Mouse (Mus musculus) neural tube, embryonic 14.5 days (tissue): ENCODE data around the gene Tagap. TPM values are rescaled to one million over a fixed set of nuclear protein-coding genes. Genes with fewer than 3 reads are reported as not detected.

Experiments used
- ATAC-seq: fragments of 200-750 bp; cut with Nextera tagmentation; 2 replicates; pipeline ENCODE4 v1.8.0; 2017; ENCODE audit warnings: low read depth, mild to moderate bottlenecking, moderate TSS enrichment, moderate library complexity
- H3K27ac ChIP-seq: fragments of 300-500 bp; sonication (generic); 2 replicates; pipeline ENCODE4 v1.5.1; 2014; ENCODE audit warnings: low read depth, mild to moderate bottlenecking, control low read depth, low read length, moderate library complexity, mixed read lengths
- H3K27me3 ChIP-seq: fragments of 300-500 bp; sonication (generic); 2 replicates; pipeline ENCODE4 v1.6.1; 2014; ENCODE audit warnings: low read length; ENCODE audit not compliant: control insufficient read depth, insufficient read depth
- H3K36me3 ChIP-seq: fragments of 300-500 bp; sonication (generic); 2 replicates; pipeline ENCODE4 v1.6.1; 2014; ENCODE audit warnings: low read length, mixed read lengths; ENCODE audit not compliant: control insufficient read depth, insufficient read depth
- H3K4me1 ChIP-seq: fragments of 300-500 bp; sonication (generic); 2 replicates; pipeline ENCODE4 v1.6.1; 2014; ENCODE audit warnings: low read length; ENCODE audit not compliant: control insufficient read depth, insufficient read depth
- H3K4me2 ChIP-seq: fragments of 300-500 bp; sonication (generic); 2 replicates; pipeline ENCODE4 v1.6.1; 2014; ENCODE audit warnings: mild to moderate bottlenecking, low read depth, low read length, control low read depth
- H3K4me3 ChIP-seq: fragments of 300-500 bp; sonication (generic); 2 replicates; pipeline ENCODE4 v1.5.1; 2014; ENCODE audit warnings: low read depth, low read length, control low read depth, mixed read lengths
- H3K9ac ChIP-seq: fragments of 300-500 bp; sonication (generic); replicated peaks from 2 replicates; pipeline ENCODE4 v1.6.1; 2014; ENCODE audit warnings: low read depth, mild to moderate bottlenecking, control low read depth, low read length, mixed read lengths
- H3K9me3 ChIP-seq: fragments of 300-500 bp; sonication (generic); 2 replicates; pipeline ENCODE4 v1.6.1; 2016; ENCODE audit warnings: low read length; ENCODE audit not compliant: control insufficient read depth
- WGBS: fragments of 180-500 bp; shearing (Covaris S2); extraction: QIAGEN DNeasy Blood & Tissue Kit; methylation state at CpG from one replicate; pipeline ENCODE4 v1.1.7; 2014; 5-methylcytosine and 5-hydroxymethylcytosine counted together
- polyA plus RNA-seq: library from polyadenylated mRNA; unstranded; fragments of >200 nt; fragmentation: Nextera tagmentation; extraction: Ambion mirVana; gene quantifications from 2 replicates; pipeline ENCODE4 v1.2.1, GENCODE M21; 2014

Tagap gene
- polyA plus RNA-seq: 0.42 and 0.54 TPM in 2 replicates

DNA sequence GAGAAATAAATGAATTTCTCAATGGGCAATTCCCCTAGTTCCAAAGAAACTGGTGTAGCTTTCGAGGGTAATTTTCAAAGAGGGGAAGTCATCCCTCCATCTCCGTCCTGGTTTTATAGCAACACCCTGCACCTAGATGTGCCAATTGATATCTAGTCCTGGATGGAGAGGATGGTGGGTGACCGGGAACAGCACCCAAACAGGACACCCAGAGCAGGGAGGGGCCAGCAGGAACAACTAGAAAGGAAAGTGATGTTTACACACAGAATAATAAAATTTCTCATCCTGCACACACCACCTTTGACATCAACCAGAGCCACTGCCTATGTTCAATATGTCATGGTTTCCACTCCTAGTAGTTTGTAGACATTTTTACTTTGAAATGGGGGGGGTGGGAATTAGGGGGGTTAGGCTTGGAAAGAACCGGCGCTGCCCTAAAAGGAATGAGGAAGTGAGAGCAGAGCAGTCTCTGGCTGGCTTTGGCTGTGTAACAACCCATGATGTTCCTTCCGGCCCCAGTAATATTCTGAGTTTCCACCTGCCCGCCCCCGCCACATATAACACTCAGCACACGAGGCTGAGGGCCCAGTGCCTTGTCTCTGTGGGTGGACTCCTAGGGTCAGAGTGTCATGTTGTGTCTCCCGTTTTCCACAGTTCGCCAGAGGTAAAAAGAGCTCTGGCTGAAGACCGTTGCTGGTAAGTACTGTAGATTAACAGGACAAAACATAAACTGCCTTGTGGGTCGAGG is at the start of gene Tagap:
TSS of gene Tagap (plus strand) at position 588 of the 748 bp plus-strand sequence.
- no peaks in the 10 kb centered on the region for H3K9me3 ChIP-seq
- H3K27me3 ChIP-seq: no peaks in the 10 kb centered on the region
- no peaks in the 10 kb centered on the region for H3K36me3 ChIP-seq
- no peak within 1 kb of the TSS for H3K4me2 ChIP-seq
- no peak for ATAC-seq
- 73% methylated on average over 13 of the region's 13 CpGs for WGBS
- H3K27ac ChIP-seq: no peak within 1 kb of the TSS
- H3K9ac ChIP-seq: no peak within 1 kb of the TSS
- no peak within 1 kb of the TSS for H3K4me3 ChIP-seq
- no peaks in the 10 kb centered on the region for H3K4me1 ChIP-seq

DNA sequence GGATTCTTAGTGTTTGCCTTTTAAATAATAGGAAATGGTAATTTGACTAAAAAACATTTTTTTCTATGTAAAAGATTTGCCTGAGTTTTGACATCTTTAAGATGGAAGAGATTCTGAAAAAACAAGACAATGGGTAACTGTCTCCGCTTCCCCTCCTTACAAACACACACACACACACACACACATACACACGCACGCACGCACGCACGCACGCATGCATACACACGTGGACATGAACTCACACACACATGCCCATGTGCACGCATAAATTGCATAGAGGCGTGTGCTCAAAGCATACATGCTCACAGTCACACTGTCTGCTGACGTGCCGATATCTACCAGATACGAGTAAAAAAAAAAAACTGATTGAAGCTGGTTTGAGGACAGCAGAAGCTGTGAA is 49.3 kb upstream of the Tagap start:
- no peaks in the 10 kb centered on the region for H3K9me3 ChIP-seq
- H3K27ac ChIP-seq: no peak overlapping the region
- H3K27me3 ChIP-seq: no peaks in the 10 kb centered on the region
- no peaks in the 10 kb centered on the region for H3K4me1 ChIP-seq
- H3K9ac ChIP-seq: no peak overlapping the region
- ATAC-seq: no peak
- WGBS: 88% methylated on average over 13 of the region's 13 CpGs
- no peaks in the 10 kb centered on the region for H3K36me3 ChIP-seq
- no peak overlapping the region for H3K4me3 ChIP-seq
- no peak overlapping the region for H3K4me2 ChIP-seq

DNA sequence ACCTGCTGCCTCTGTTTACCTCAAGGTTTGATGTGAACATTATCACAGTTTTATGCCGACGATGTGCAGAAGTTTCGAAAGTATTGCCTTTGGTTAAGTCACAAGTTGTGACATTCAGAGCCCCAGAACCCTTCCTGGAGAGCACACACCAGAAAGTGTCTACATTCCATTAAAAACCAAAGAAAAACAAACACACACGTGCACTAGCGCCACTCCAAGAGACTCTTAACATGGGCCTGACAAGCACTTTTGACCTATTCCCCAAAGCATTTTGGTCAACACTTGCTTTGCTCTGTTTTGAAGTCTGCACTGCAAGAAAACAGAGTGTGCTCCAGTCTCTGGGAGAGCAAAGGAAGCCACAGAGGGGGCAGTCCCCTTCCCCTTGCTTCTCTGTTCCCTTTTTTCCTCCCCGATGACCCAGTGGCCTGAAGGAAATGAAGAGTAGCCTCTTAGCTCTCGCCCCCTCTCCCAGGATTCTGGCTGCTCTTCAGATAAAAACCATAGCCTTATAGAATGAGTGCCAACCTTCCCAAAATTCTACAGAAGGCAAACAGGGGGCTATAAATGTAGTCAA is 48.5 kb upstream of the Tagap start:
- Histone ChIP-seq H3K4me1 (no peaks in the 10 kb centered on the region), H3K27ac (no peak overlapping the region), H3K9me3 (no peaks in the 10 kb centered on the region), H3K27me3 (no peaks in the 10 kb centered on the region), H3K36me3 (no peaks in the 10 kb centered on the region), H3K4me2 (no peak overlapping the region), H3K9ac (no peak overlapping the region), H3K4me3 (no peak overlapping the region)
- 86% methylated on average over 7 of the region's 7 CpGs for WGBS
- no peak for ATAC-seq

DNA sequence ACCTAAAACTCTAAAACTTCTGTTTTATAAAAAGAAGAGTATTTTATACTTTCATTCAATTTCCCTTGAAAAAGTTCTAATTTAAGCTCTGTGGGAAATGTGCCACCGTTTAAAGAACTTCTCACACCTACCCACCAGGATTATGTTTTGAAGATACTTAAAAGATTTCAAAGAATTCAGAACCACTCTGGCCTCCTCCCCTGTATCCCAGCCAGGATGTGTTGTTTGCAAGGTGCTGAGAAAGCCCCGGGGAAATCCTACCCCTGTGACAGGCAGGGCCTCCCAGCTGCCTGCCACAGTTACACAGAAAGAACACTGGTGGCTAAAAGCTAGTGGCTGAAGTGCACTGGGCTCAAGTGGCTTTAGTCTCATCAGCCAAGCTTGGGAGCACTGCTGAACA is 47.9 kb upstream of the Tagap start:
- ATAC-seq: no peak
- no peak overlapping the region for H3K4me3 ChIP-seq
- H3K4me1 ChIP-seq: no peaks in the 10 kb centered on the region
- no peak overlapping the region for H3K4me2 ChIP-seq
- no peaks in the 10 kb centered on the region for H3K36me3 ChIP-seq
- H3K27me3 ChIP-seq: no peaks in the 10 kb centered on the region
- no peak overlapping the region for H3K9ac ChIP-seq
- no peaks in the 10 kb centered on the region for H3K9me3 ChIP-seq
- WGBS: 75% methylated on average over 2 of the region's 2 CpGs
- no peak overlapping the region for H3K27ac ChIP-seq

DNA sequence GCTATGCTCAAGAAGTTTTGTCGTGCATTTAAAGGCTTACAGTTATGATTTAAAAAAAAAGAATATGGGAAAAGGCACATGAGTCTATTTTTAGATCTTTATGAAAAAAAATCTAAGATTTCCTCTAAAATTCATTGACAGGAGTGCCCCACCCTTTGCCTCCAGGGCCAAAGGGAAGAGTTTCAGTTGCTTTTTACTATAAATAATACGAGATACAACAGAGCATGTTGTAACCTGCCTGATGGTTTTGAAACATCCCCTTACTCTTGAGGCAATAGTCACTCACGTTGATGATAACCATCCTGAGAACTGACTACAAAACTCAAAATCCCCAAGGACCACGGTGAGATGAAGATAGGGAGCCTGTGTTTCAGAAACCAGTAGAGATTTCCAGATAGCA is 46.3 kb upstream of the Tagap start:
- Histone ChIP-seq H3K4me2 (no peak overlapping the region), H3K4me1 (no peaks in the 10 kb centered on the region), H3K36me3 (no peaks in the 10 kb centered on the region), H3K9me3 (no peaks in the 10 kb centered on the region), H3K27me3 (no peaks in the 10 kb centered on the region), H3K9ac (no peak overlapping the region), H3K27ac (no peak overlapping the region), H3K4me3 (no peak overlapping the region)
- no peak for ATAC-seq
- 87% methylated on average over 4 of the region's 4 CpGs for WGBS

DNA sequence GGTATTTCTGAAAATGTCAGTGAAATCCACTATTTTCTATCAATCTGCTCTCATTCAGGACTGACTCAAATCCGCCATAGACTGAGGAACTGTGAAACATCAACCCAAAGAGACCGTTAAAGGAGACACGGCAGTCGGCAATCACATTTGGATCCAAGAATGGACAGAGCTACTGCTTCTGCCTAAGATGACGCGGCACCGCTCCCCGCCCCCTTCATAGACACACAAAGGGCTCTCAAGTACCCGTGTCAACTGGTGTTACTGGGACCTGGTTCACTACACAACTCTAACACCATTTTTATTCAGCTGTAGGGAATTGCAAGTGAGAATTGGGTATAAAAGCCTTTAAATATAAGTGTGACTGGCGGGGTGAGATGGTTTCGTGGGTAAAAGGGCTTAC is 42.7 kb upstream of the Tagap start:
- Histone ChIP-seq H3K4me1 (no peaks in the 10 kb centered on the region), H3K4me3 (no peak overlapping the region), H3K27me3 (no peaks in the 10 kb centered on the region), H3K27ac (no peak overlapping the region), H3K9ac (no peak overlapping the region), H3K4me2 (no peak overlapping the region), H3K9me3 (no peaks in the 10 kb centered on the region), H3K36me3 (no peaks in the 10 kb centered on the region)
- whole genome bisulfite sequencing: 84% methylated on average over 11 of the region's 11 CpGs
- ATAC-seq: no peak

DNA sequence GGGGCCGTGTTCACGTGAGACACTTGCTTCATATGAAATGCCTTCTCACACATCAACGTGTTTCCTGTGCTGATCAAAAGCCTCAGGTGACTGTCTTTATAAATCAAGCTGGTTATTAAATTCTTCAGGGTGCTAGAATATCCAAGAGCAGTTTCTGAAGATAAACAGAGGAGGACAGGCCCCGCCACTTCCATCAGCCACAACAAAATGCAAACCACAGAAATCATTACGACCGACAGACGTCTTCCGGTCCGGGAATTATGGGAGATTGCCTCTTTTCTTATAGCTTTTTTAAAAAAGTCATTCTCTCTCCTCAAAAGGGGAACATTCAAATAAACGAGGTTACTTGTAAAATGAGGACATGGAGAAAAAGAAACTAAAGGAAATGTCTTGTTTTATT is 41.2 kb upstream of the Tagap start:
- no peaks in the 10 kb centered on the region for H3K4me1 ChIP-seq
- no peak for ATAC-seq
- H3K9ac ChIP-seq: no peak overlapping the region
- no peaks in the 10 kb centered on the region for H3K27me3 ChIP-seq
- WGBS: 83% methylated on average over 10 of the region's 10 CpGs
- no peak overlapping the region for H3K27ac ChIP-seq
- no peaks in the 10 kb centered on the region for H3K9me3 ChIP-seq
- no peak overlapping the region for H3K4me2 ChIP-seq
- H3K36me3 ChIP-seq: no peaks in the 10 kb centered on the region
- H3K4me3 ChIP-seq: no peak overlapping the region

DNA sequence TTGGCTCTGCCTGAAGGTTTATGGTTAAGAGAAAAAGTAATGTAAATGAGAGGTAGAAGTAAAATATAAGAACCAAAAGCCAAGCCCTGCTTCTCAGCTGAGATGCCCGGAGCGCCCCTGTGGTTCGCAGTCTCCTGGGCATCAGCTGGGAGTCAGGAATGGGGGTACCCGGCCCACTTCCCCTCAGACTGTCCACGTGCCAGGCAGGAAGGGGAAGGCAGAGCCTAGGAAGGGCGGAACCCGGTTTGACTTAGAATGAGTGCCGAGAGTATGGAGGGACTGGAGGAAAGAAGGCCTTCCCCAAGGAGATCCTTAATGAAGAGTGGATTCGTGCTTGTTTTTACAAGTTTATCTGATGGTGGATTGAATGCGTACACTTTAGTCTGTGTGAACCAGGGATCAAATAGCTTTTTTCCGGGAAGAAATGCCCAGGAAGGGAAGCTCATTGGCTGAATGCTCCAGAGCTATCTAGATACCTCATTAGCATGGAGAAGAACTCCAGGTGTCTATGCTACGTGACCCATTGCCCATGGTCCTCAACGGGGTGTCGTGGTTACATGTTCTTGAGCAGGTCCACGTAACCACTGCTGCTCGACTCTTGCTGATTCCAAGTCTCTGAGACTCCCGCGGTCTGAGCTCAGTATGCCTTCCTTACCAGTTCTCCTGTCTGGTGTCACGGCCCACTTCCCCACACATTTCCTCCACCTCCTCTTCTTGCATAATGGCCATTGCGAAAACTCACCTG is 38.6 kb upstream of the Tagap start:
- H3K4me2 ChIP-seq: no peak overlapping the region
- no peak overlapping the region for H3K9ac ChIP-seq
- ATAC-seq: no peak
- no peaks in the 10 kb centered on the region for H3K9me3 ChIP-seq
- H3K36me3 ChIP-seq: no peaks in the 10 kb centered on the region
- WGBS: 91% methylated on average over 20 of the region's 20 CpGs
- no peak overlapping the region for H3K27ac ChIP-seq
- H3K4me1 ChIP-seq: no peaks in the 10 kb centered on the region
- no peaks in the 10 kb centered on the region for H3K27me3 ChIP-seq
- no peak overlapping the region for H3K4me3 ChIP-seq

DNA sequence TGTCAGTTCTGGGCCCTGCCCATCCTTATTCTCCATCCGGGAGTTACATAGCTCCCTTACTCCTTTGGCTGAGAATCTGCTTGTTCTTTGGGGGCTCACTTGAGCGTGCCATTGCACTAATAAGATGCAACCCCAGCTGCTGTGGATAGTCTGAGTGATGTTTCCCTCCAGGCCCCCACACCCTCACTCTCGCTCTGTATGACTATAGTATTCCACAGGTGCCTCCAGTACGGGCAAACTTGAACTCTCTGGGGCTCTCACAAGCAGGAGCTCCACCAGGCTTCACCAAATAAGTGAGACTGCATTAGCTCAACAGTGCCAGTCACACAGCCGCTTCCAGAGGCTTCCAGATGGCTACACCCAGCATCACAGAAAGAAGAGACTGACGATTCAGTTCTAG is 37.5 kb upstream of the Tagap start:
- Histone ChIP-seq H3K36me3 (no peaks in the 10 kb centered on the region), H3K27ac (no peak overlapping the region), H3K4me3 (no peak overlapping the region), H3K9me3 (no peaks in the 10 kb centered on the region), H3K9ac (no peak overlapping the region), H3K27me3 (no peaks in the 10 kb centered on the region), H3K4me2 (no peak overlapping the region), H3K4me1 (no peaks in the 10 kb centered on the region)
- WGBS: 91% methylated on average over 6 of the region's 6 CpGs
- no peak for ATAC-seq
